Mouse (Mus musculus) embryonic facial prominence, embryonic 13.5 days (tissue): ENCODE measurements at regions not wholly inside any gene's neighbourhood (a gene's known extent, or its start where the extent isn't known, plus 50 kb on each side); places are given as distances from the start of the nearest gene placed in this dataset.
"Not testable (repeated sequence)": the region's sequence is repeated elsewhere in the genome, so short reads cannot be mapped to it uniquely, and the experiment has no call there.

ENCODE experiments used
- ATAC-seq: fragments of 200-750 bp; cut with Nextera tagmentation; 2 replicates; pipeline ENCODE4 v1.8.0; 2017; ENCODE audit warnings: low read depth; ENCODE audit not compliant: insufficient number of reproducible peaks, insufficient read depth, low FRiP score, low TSS enrichment
- H3K27ac ChIP-seq: fragments of 300-500 bp; sonication (generic); 2 replicates; pipeline ENCODE4 v1.5.1; 2015; ENCODE audit warnings: moderate library complexity, mild to moderate bottlenecking, inconsistent platforms
- H3K27me3 ChIP-seq: fragments of 300-500 bp; sonication (generic); 2 replicates; pipeline ENCODE4 v1.6.1; 2015; ENCODE audit warnings: mild to moderate bottlenecking, inconsistent platforms
- H3K36me3 ChIP-seq: fragments of 300-500 bp; sonication (generic); 2 replicates; pipeline ENCODE4 v1.6.1; 2015; ENCODE audit warnings: mild to moderate bottlenecking, inconsistent platforms
- H3K4me1 ChIP-seq: fragments of 300-500 bp; sonication (generic); 2 replicates; pipeline ENCODE4 v1.6.1; 2015; ENCODE audit warnings: inconsistent platforms
- H3K4me2 ChIP-seq: fragments of 300-500 bp; sonication (generic); 2 replicates; pipeline ENCODE4 v1.6.1; 2015; ENCODE audit warnings: moderate library complexity, mild to moderate bottlenecking, inconsistent platforms
- H3K4me3 ChIP-seq: fragments of 300-500 bp; sonication (generic); 2 replicates; pipeline ENCODE4 v1.5.1; 2015; ENCODE audit warnings: mild to moderate bottlenecking, inconsistent platforms
- H3K9ac ChIP-seq: fragments of 300-500 bp; sonication (generic); 2 replicates; pipeline ENCODE4 v1.6.1; 2015; ENCODE audit warnings: mild to moderate bottlenecking, inconsistent platforms
- H3K9me3 ChIP-seq: fragments of 300-500 bp; sonication (generic); 2 replicates; pipeline ENCODE4 v1.6.1; 2016; ENCODE audit warnings: inconsistent platforms
- WGBS: fragments of 180-500 bp; shearing (Covaris S2); methylation state at CpG from one replicate; pipeline ENCODE4 v1.1.7; 2015; ENCODE audit warnings: mixed read lengths; 5-methylcytosine and 5-hydroxymethylcytosine counted together

GRCm38 (mm10) chr3:82250796-82251261 lies 105.2 kb upstream of the Gucy1a1 start:
- Histone ChIP-seq H3K4me3 (no peak overlapping the region), H3K27me3 (no peaks in the 10 kb centered on the region), H3K27ac (peak overlapping the region; percentile 57), H3K36me3 (no peaks in the 10 kb centered on the region), H3K4me2 (peak overlapping the region; percentile 23), H3K4me1 (peaks cover 10% of the 10 kb centered on the region), H3K9ac (no peak overlapping the region), H3K9me3 (no peaks in the 10 kb centered on the region)
- 33% methylated on average over 3 of the region's 3 CpGs for WGBS
- ATAC-seq = no peak

- peaks cover 10% of the 10 kb centered on the region for H3K4me1 ChIP-seq
- no peak for ATAC-seq
- no peak overlapping the region for H3K4me3 ChIP-seq
- peak overlapping the region; percentile 23 for H3K4me2 ChIP-seq
- H3K9ac ChIP-seq = no peak overlapping the region
- no peaks in the 10 kb centered on the region for H3K27me3 ChIP-seq
- H3K27ac ChIP-seq = peak overlapping the region; percentile 57
- H3K36me3 ChIP-seq = no peaks in the 10 kb centered on the region
- no peaks in the 10 kb centered on the region for H3K9me3 ChIP-seq
- WGBS = 26% methylated on average over 6 of the region's 6 CpGs
These were observed 104.6 kb upstream of the Gucy1a1 start for GRCm38 (mm10) chr3:82249968-82250795.

- no peak overlapping the region for H3K9ac ChIP-seq
- H3K36me3 ChIP-seq = no peaks in the 10 kb centered on the region
- H3K4me2 ChIP-seq = no peak overlapping the region
- H3K27me3 ChIP-seq = no peaks in the 10 kb centered on the region
- no peak overlapping the region for H3K4me3 ChIP-seq
- WGBS = 74% methylated on average over 2 of the region's 2 CpGs
- no peaks in the 10 kb centered on the region for H3K4me1 ChIP-seq
- no peaks in the 10 kb centered on the region for H3K9me3 ChIP-seq
- ATAC-seq = no peak
- H3K27ac ChIP-seq = no peak overlapping the region
These were observed 90.9 kb upstream of the Gucy1a1 start for GRCm38 (mm10) chr3:82236377-82237057.

- Histone ChIP-seq H3K27me3 (no peaks in the 10 kb centered on the region), H3K4me1 (no peaks in the 10 kb centered on the region), H3K36me3 (no peaks in the 10 kb centered on the region), H3K4me3 (no peak overlapping the region), H3K9me3 (no peaks in the 10 kb centered on the region), H3K27ac (no peak overlapping the region), H3K9ac (no peak overlapping the region), H3K4me2 (no peak overlapping the region)
- ATAC-seq = no peak
These were observed 88.7 kb upstream of the Gucy1a1 start for GRCm38 (mm10) chr3:82234306-82234705.

- no peaks in the 10 kb centered on the region for H3K9me3 ChIP-seq
- H3K4me3 ChIP-seq = no peak overlapping the region
- no peak for ATAC-seq
- no peaks in the 10 kb centered on the region for H3K27me3 ChIP-seq
- H3K36me3 ChIP-seq = no peaks in the 10 kb centered on the region
- WGBS = 86% methylated on average over 1 of the region's 1 CpGs
- no peak overlapping the region for H3K9ac ChIP-seq
- H3K27ac ChIP-seq = no peak overlapping the region
- no peaks in the 10 kb centered on the region for H3K4me1 ChIP-seq
- no peak overlapping the region for H3K4me2 ChIP-seq
These were observed 77.8 kb upstream of the Gucy1a1 start for GRCm38 (mm10) chr3:82223379-82223778.

- WGBS = 56% methylated on average over 1 of the region's 1 CpGs
- H3K4me1 ChIP-seq = no peaks in the 10 kb centered on the region
These were observed 76.3 kb upstream of the Gucy1a1 start for GRCm38 (mm10) chr3:82221924-82222323.

GRCm38 (mm10) chr3:82219192-82219885 lies 73.8 kb upstream of the Gucy1a1 start:
- not testable (repeated sequence) for H3K27me3 ChIP-seq, H3K36me3 ChIP-seq, H3K4me1 ChIP-seq, H3K4me2 ChIP-seq, H3K9ac ChIP-seq, H3K4me3 ChIP-seq, ATAC-seq, H3K27ac ChIP-seq, H3K9me3 ChIP-seq
- 64% methylated on average over 1 of the region's 1 CpGs for WGBS

More at GRCm38 (mm10) chr3:82221924-82222323, 76.3 kb upstream of the Gucy1a1 start:
- H3K9ac ChIP-seq = no peak overlapping the region
- H3K36me3 ChIP-seq = no peaks in the 10 kb centered on the region
- no peak overlapping the region for H3K4me2 ChIP-seq
- no peaks in the 10 kb centered on the region for H3K9me3 ChIP-seq
- H3K27me3 ChIP-seq = no peaks in the 10 kb centered on the region
- no peak overlapping the region for H3K27ac ChIP-seq
- no peak for ATAC-seq
- no peak overlapping the region for H3K4me3 ChIP-seq

- no peaks in the 10 kb centered on the region for H3K4me1 ChIP-seq
- no peak overlapping the region for H3K9ac ChIP-seq
- no peak for ATAC-seq
- no peaks in the 10 kb centered on the region for H3K9me3 ChIP-seq
- H3K4me3 ChIP-seq = no peak overlapping the region
- H3K4me2 ChIP-seq = no peak overlapping the region
- H3K27me3 ChIP-seq = no peaks in the 10 kb centered on the region
- no peaks in the 10 kb centered on the region for H3K36me3 ChIP-seq
- 66% methylated on average over 6 of the region's 6 CpGs for WGBS
- H3K27ac ChIP-seq = no peak overlapping the region
These were observed 69.2 kb upstream of the Gucy1a1 start for GRCm38 (mm10) chr3:82214566-82215465.

- Histone ChIP-seq H3K27me3 (no peaks in the 10 kb centered on the region), H3K9ac (no peak overlapping the region), H3K4me1 (no peaks in the 10 kb centered on the region), H3K36me3 (no peaks in the 10 kb centered on the region), H3K9me3 (no peaks in the 10 kb centered on the region), H3K4me2 (no peak overlapping the region), H3K4me3 (no peak overlapping the region), H3K27ac (no peak overlapping the region)
- WGBS = 83% methylated on average over 5 of the region's 5 CpGs
- ATAC-seq = no peak
These were observed 61.7 kb upstream of the Gucy1a1 start for GRCm38 (mm10) chr3:82207321-82207720.
